Mouse (Mus musculus) CH12F3 (cell line): ENCODE data around the gene Thrb.

ENCODE experiments used
- in situ Hi-C: fragments of 300-500 bp; cut with MboI; formaldehyde crosslinking; loops from 2 replicates; pipeline ENCODE4 v1.14.3; 2020; ENCODE audit warnings: low sequenced_read_pairs

The Thrb gene

DNA sequence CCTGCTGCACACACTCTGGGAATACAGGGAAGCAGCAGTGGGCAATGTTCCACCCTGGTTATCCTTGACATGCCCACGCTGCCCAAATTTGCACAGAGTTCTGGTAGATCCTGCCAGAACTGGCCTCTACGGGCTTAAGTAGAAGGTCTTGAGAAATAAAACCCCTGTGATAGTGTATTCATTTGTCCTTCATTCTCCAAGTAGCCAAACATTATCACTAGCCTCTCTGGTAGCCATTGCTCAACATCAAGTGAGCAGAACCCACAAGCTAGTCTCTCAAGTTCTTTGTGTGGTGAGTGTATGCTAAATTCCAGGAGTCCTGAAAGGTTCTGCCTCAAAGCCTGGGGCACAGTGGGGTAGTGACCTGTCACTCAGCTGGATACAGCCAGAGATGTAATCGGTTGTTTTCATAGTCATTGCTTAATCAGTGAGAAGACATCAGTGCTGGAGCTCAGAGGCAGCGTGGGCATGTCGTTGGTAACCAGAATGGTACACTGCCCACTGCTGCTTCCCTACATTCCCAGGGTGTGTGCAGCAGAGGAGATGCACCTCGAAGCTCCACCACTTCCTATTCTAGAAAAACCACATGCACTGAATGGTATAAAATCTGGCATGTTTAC, 203.8 kb downstream of the Thrb start:
- in situ Hi-C loops: no loop called here

DNA sequence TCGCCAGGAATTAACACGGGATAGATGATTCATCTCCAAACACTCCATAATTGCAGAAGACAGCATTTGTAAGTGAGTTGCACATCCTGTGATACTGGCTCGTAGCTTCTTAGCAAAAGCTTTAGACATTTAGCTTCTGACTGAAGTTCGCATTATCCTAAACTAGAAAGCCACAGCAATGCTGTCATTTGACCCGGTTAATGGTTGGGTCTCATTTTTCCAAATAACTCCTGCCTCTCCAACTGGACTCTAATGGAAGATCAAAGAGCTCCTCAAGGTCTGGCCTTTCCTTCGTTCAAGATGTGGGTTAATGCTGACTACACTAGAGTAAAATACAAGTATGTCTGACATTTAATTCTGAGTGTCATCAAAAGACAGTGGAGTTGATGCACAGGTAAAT, 208.3 kb downstream of the Thrb start:
- in situ Hi-C loops: no loop called here

DNA sequence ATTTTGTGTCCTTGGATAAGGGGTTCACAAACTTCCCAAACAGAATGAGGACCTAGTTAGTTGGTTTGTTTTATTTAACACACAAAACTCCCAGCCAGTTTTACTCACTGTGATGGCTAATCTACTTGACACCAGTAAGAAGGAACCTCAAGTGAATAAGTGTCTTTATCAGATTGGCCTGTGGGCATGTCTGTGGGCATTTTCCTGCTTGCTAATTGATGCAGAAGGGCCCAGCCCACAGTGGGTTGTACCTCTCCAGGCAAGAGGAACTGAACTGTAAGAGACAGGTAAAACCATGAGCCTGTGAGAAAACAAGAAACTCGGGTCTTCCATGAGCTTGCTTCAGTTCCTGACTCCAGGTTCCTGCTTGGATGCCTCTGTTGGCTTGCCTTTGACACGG, 215.9 kb downstream of the Thrb start:
- in situ Hi-C loops: no loop called here

DNA sequence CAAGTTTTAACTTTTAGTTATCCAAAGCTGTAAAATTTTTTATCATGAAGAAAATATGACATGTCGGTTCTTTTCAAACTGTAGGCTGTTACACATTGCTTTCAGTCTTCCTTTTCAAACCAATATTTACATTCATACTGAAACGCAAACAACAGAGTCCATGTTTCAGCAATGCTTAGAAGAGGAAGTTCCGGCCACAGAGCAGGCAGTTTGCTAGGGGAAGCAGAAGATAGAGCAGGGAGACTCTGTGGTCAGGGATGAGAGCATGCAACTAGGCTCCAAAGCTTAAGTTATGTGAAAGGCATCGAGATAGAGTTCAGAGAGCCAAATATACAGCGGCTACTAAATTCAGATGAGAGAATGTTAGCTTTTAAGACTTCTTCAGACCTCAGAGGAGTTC, 219.4 kb downstream of the Thrb start:
- in situ Hi-C loops: no loop called here

DNA sequence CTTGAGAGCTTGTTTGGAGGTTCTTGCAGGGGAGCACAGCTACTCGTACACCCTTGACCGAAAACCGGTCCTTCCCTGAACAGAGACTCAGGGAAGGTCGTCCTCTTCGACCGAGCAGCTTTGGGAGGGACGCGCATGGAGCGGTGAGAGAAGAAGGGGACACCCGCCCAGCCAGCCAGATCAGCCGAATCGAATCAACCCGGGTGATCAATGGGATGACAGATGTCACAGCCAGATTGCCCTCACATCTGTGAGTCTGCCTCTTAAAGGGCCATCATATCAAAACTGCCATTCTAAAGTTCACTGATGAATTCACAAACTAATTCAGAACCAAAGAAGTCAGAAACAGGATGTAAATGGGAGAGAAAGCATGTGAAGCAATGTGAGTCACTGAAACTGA, 224.8 kb downstream of the Thrb start:
- in situ Hi-C loops: no loop called here

DNA sequence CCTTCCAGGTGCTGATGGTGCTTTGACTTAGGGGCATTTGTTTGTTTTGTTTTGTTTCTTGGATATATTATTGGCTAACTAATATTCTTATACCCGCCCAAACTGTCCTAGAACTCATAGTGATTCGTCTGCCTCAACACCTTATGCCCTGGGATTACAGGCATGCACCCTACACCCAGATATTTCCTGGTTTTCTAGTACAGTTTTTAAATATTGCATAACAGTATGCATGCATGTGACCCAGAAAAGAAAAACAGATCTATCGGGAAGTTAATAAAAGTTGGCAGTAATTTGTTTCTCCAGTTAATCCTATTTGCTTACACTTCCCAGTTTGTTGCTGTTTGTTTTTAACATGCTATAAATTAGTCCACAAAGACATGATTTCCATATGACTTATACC, 225.3 kb downstream of the Thrb start:
- in situ Hi-C loops: no loop called here

DNA sequence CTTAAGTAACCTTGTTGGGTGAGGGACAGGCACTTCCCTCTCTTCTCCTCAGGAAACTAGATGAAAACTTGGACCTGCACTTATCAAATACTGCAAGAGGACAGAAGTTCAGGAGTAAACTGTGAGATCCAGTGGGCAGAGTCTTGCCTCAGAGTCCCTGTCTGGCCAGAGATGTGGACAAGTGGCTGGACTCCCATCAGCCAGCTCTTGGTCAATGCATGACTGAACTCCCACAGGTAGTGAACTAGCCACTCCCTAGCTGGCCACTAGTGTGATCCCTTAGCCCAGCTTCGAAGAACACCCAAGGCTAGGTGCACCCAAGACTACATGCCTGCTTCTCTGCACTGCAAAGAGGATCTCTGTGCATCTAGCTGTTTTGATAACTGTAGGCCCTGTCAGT, 234.7 kb downstream of the Thrb start:
- in situ Hi-C loops: no loop called here

DNA sequence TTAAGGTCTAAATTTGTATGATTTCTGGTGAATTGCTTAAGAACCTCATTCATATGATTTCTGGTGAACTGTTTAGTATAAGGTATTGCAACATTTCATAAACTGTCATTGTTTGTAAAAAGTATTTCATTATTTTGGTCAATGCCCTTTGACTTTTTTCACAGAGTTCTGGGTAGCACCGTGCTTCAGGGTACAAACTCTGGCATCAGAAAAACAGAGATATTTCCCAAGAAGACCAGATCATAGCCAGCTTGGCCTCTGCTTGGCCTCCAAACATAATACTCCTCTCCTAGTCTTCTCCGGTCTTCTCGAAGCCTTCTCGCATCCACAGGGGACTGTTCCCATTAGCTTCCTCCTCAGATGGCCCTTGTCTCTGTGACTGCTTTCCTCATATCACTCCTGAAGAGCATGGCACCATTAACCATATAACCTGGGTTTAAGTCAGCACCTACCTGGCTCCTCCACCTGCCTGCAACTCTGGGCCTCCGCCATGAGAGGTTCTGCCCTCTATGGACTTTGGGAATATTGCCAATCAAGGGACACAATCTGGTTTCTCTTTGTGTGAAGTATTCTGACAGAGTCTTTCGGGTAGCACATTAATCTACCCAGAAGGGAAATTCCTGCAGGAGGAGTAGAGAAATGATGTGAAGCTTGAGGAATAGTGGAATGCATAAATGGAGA, 239.8 kb downstream of the Thrb start:
- in situ Hi-C loops: no loop called here

DNA sequence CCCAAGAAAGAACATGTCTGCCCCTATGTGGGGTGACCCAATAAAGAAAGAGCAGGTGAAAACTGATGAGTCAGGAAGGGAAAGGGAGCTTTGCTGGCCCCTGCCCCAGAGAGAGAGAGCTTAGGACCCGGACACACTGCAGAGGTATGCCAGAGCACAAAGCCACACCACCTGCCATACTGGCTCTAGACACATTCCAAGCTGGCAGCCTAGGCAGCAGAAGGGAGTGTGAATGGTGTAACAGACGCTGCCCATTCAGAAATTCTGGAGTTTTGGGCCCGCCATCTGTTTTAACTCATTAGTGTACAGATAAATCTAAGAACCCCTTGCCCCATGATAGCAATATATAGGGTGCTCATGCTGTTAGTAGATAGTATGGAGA, 240.3 kb downstream of the Thrb start:
- in situ Hi-C loops: no loop called here

DNA sequence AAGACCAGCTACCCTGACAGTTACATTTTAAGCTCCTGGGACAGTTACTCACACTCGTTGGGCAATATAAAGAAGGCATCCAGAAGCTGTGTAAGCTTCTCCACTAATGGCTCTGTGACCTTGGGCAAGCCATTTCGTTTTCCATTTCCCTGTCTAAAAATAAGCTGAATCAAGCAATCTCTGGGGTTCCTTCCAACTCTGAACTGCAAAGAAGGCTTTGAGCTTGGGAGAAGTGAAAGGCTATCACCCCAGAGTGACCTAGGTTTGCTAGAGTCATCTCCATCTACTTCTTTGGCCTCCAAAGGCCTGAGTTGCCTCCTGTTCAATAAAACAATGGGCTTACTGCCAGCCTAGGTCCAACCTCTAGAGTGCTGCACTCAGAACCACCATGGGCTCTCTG, 242.4 kb downstream of the Thrb start:
- in situ Hi-C loops: no loop called here

DNA sequence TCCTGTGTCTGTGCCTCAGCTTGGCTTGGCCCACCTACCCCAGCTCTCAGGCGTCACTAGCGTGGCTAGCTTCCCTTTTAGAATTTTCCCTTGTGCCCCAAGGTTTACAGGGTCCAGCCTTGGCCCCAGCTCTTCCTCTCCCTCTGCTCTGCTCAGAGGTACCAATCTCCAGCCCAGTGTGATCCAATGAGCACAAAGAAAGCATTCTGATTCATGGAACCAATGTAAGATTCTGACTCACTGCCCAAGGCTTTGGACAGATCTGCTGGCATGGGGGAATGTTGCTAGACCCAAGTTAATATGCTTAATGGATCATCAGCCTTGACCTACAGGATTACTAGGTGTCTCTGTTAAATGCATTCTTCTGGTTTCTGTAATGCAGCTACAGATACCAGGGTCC, 243.1 kb downstream of the Thrb start:
- in situ Hi-C loops: no loop called here

DNA sequence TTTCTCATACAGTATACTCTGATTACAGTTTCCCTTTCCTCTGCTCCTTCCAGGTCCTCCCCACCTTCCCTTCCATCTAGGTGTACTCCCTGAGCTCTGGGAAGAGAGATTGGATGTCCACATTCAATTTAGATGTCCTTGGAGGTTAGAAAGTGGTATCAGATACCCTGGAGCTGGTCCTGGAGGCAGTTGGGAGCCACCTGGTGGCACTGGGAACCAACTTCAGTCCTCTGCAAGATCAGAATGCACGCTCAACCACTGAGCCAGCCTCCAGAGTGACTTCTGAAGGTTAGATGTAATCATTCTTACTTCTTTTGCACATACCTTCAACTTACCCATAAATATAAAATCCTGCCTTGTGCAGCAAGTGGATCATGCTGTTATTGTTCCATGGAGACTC, 244.5 kb downstream of the Thrb start:
- in situ Hi-C loops: no loop called here

DNA sequence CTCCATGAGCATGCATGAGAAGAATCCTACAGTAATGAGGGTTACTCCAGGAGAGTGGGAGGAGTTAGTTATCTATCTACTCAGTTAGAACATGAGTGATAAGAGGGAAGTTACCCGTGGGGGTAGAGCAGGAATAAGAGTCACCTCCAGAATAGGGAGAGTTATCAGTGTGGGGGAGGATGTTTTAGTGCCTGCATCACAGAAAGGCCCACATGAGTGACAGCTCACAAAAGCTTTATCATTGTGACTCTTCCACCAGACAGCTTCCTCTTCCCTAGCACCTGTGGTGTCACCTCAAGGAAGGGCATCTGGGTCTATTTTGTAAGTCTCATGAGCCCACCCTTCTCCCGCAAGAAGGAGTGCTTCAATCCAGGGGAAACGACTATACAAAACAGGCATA, 245.6 kb downstream of the Thrb start:
- in situ Hi-C loops: no loop called here

DNA sequence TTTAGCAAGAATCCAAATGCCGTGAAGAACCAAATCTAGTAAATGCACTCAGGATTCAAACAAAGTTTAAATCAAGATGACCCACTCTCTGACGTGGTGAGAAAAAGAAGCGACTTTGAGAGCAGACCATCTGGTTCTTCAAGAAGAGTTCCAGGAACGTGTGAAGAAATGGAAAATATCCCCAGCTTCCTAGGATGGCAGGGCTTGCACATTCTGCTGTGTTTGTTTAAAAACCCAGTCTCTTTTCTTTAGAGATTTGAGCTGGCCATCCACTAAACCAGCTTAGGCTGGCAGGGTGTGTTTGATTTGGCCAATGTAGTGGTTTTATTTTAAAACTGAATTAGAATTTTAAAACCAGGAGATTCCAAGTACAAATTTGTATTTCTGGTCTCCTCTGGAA, 246.9 kb downstream of the Thrb start:
- in situ Hi-C loops: no loop called here

DNA sequence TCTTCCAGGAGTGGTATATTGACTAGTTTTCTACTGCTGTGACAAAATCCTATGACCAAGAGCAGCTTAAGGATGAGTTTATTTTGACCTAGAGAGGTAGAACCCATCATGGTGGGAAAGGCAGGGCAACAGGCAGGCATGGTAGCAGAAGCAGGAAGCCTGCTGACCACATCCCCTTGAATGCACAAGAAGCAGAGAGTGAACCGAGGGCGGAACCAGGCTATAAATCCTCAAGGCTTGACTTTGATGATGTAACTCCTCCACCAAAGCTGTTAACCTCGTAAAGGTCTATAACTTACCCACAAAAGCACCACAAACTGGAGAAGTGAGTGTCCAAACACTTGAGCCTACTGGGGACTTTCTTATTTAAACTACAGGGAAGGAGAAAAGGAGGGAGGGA, 251.1 kb downstream of the Thrb start:
- in situ Hi-C loops: no loop called here

DNA sequence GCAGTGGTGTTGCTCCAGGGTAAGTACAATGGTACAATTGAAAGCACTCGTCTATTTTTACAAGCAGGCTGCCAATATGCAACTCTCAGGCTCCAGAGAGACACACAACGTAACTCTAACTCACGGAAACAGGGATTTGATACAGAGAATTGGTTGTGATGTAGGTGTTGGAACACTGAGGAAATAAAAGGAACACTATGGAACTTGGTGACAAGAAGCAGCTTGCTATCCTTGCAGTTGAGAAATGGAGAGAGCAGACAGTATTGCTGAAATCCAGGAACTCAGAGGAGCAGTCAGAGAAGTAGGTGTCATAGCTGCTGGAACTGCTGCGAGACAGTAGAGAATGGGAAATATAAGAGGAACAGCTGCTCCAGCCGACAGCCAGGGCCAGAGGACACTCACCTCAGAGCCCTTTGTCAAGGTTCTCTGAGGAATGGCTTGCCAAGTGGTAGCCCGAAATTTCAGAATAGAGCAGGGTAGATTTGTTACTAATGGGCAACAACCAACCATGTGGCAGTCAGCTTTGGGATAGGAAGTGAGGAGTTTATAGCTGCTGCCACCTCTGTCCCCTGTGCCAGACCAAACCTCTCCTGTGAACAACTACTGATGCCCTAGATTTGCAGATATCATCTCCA, 252.6 kb downstream of the Thrb start:
- in situ Hi-C loops: no loop called here

DNA sequence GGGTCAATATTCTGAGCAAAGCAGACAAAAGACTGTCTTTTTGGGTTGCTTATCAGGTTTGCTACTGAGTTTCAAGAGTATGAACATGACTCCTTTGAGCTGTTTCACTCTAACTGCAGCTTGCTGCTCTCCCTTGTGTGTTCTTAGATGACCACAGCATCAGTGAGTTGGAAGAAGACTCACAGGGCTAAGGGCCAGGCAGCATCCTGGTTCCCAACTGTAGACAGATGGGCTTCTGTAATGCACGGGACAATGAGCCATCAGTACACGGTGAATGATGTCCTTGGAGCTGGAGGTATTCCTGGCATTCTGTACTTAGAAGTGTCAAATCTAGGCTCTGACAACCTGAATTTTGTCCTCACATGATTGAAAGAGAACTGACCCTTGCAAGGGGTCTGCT, 255.5 kb downstream of the Thrb start:
- in situ Hi-C loops: no loop called here

DNA sequence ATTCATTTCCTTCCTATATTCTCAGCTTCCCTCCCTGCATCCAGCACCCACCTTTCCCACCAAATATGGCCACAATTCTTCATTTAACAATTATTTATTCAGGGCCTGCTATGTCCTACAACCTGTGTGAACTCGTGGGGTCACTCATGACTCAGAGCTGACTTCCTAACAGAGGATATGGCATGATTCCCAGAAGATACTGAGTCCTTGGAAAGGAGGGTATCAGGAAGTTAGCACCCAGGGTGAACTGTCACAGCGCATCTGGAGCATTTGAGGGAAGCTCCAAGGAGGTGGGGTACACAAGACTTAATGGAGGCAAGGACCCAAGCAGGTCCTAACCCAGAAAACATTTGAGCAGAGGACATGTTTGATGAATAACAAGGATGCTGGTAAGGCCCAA, 256.6 kb downstream of the Thrb start:
- in situ Hi-C loops: no loop called here

DNA sequence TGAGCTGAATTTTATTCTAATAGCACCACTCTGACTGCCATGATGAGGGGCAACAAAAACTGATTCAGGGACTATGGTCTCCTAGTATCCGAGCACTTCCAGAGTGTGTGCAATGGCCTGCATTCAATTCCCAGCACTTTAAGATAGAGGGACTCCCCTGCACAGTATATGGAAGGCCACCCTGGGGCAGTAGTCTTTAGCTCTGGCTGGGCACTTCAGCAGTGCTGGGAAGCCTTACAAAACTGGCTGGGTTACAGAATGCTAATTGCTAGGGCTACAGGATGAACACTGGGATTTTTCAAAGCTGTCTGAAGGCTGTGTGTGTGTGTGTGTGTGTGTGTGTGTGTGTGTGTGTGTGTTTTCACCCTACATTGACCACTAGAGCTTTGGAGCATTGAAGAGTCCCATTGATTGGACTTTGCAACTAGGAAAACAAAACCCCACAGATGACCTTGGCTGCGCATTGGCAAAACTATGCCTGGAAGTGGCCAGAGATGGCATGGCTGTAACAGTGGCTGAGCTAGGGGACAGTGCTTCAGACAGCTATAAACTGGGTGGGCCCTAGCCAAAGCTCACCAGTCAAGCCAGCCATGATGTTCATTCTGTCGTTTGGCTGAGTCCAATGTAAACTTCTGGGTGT, 257.2 kb downstream of the Thrb start:
- in situ Hi-C loops: no loop called here

DNA sequence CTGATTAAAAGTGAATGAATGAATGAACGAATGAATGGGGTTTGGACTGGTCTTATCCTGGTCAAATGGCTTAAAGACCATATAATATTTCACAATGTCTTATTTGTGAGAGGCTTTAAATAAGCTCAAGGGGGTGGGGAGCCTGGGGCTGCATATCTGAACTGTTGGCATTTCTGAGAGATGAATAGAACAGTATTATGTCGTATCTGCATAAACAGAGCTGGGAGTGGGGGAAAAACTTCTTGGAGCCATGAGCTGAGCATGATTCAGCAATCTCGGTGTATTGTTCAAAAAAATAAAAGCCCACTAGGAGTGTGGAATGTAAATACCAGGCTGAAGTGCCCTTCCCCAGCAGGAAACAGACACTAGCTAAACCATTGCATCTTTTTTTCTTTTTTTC, 257.8 kb downstream of the Thrb start:
- in situ Hi-C loops: no loop called here

DNA sequence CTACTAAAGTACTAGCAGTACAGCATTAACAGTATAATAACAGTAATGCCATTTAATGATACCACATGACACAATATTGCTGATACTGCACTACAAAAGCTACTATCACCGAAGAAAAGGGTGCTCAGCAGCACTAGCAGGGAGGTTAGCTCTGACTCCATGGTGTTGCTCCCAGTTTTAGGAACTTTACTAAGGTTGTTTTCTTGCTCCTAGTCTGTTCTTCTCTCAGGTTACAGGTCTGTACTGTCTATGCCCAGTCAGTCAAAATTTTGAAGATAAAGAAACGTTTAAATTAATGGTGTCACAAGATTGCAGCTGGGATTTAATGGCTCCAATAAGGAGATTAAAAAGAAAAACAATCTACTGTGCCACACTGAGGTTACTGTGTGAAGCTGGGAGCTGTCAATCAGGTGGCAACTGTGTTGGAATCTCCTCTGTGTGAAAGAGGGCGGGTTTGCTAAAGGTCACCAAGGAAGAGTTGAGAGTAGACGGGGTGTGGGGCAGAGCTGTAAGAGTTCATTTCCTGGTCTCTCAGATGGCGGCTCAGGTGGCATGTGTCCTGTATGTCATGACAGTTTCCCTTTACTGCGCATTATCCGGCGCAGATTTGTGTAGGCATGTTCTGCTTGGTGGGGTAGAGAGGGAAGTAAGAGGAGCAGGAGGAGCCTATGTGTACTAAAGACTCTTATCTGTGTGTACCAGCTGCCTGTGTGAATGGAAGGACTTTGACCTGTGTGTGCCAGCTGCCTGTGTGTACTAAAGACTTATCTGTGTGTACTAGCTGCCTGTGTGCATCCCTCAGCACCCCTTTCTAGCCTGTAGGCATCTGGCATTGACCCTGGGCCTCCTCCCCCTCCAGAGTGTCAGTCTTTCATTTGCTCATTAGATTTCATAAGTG, 263.0 kb downstream of the Thrb start:
- in situ Hi-C loops: no loop called here
